Mouse (Mus musculus) brain, embryonic 14.5 days (tissue): ENCODE data around the gene Hcn2.

Experiments used
- CTCF ChIP-seq: fragments of 200-500 bp; IDR thresholded peaks from 2 replicates; pipeline ENCODE4 v1.5.1; 2012; ENCODE audit warnings: inconsistent platforms, mild to moderate bottlenecking, moderate library complexity, borderline replicate concordance; ENCODE audit not compliant: insufficient read depth, insufficient read length; ENCODE audit errors: extremely low read depth
- POLR2A ChIP-seq: fragments of 200-500 bp; IDR thresholded peaks from 2 replicates; pipeline ENCODE4 v1.6.1; 2012; ENCODE audit warnings: mild to moderate bottlenecking, inconsistent platforms, borderline replicate concordance; ENCODE audit not compliant: poor library complexity, insufficient read depth, insufficient read length, severe bottlenecking; ENCODE audit errors: extremely low read depth

DNA sequence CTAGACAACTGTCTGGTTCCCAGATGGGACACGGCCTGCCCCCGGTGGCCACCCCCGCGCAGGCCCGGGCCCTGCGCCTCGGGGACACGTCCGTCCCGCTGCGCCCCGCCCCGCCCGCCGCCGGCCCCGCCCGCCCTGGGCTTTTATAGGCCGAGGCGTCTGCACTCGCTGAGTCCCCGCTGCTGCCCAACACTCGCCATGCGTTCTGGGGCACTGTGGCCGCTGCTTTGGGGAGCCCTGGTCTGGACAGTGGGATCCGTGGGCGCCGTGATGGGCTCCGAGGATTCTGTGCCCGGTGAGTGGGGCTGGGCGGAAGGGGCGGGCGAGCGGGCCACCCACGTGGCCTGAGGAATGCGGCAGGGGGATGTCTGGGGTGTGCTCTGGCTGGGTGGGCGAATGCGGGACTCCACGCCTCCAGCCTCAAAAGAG lies 60.7 kb downstream of the Hcn2 start, which contains the start of gene Fstl3:
- TF ChIP-seq CTCF = no peak
- TF ChIP-seq POLR2A = no peak
